Mouse (Mus musculus): ENCODE data around the gene Dock7.
A peak's percentile ranks its signal among the peaks of the same experiment; 100 is the strongest.

Dock7 gene

GRCm38 (mm10) chr4:98910246-98910645 is 210.5 kb downstream of the Dock7 start:
- DNase-seq (ENCODE audit: low read depth): no peak

- DNase-seq (ENCODE audit: low read depth): peak; percentile 85
Measured at GRCm38 (mm10) chr4:98887148-98887547, 233.6 kb downstream of the Dock7 start.
